Comparison of ENCODE assay signal across 11 mouse cellular contexts in genomic region chr16:39110089-39110488, GRCm38 (mm10).
DNase-seq lines count a peak whose midpoint lies in the region; ATAC-seq and TF ChIP-seq lines count a peak whose summit lies in the region.
"Had no signal": no experiment of that assay in that cellular context is flagged by ENCODE, and none has a peak within 500 bp of the region (broad histone marks: within the 10 kb centered on the region; RNA-seq: fewer than 3 reads in every experiment).

No protein-coding gene starts in this region.

- DNase-seq in embryonic facial prominence, embryonic 10.5 days (ENCODE audit: low spot score), result no peak
- no peak for DNase-seq in left cerebral cortex, adult 2 months (ENCODE audit: extremely low spot score in 1 of 2, low spot score in 2 of 2)
- DNase-seq in left cerebral cortex, postnatal 14 days (ENCODE audit: low spot score in 2 of 2), result no peak
- DNase-seq in hindbrain, embryonic 14.5 days (ENCODE audit: low spot score), result no peak
- DNase-seq in gastrocnemius, adult 8-10 months (ENCODE audit: low spot score in 2 of 2), result no peak
- DNase-seq in c-Kit-positive CD71-positive TER-119-positive erythroid progenitor cells, embryonic 14.5 days (ENCODE audit: low spot score), result no peak

- no peaks in the 10 kb centered on the region for H3K4me1 ChIP-seq in embryonic facial prominence, embryonic 12.5 days
- H3K4me1 ChIP-seq in embryonic facial prominence, embryonic 10.5 days, result peaks cover 8% of the 10 kb centered on the region; the same call in 1 of the 2 replicates
- H3K4me1 ChIP-seq in hindbrain, embryonic 14.5 days (replicated peaks; ENCODE audit: control insufficient read depth, insufficient read depth, low read length), result no peaks in the 10 kb centered on the region
- peaks cover 3% of the 10 kb centered on the region; the same call in 1 of the 2 replicates for H3K4me1 ChIP-seq in midbrain, embryonic 16.5 days (ENCODE audit: control insufficient read depth, insufficient read depth, low read length)
- H3K4me1 ChIP-seq: heart, embryonic 10.5 days had no signal

- H3K36me3 ChIP-seq in embryonic facial prominence, embryonic 12.5 days, result no peaks in the 10 kb centered on the region
- H3K36me3 ChIP-seq in embryonic facial prominence, embryonic 10.5 days (replicated peaks), result no peaks in the 10 kb centered on the region
- H3K36me3 ChIP-seq in hindbrain, embryonic 14.5 days (replicated peaks; ENCODE audit: control insufficient read depth, insufficient read depth), result no peaks in the 10 kb centered on the region
- no peaks in the 10 kb centered on the region for H3K36me3 ChIP-seq in midbrain, embryonic 16.5 days (ENCODE audit: control insufficient read depth, insufficient read depth, low read length)
- H3K36me3 ChIP-seq: heart, embryonic 10.5 days had no signal

- H3K27me3 ChIP-seq in embryonic facial prominence, embryonic 12.5 days, result no peaks in the 10 kb centered on the region
- no peaks in the 10 kb centered on the region for H3K27me3 ChIP-seq in embryonic facial prominence, embryonic 10.5 days (replicated peaks; ENCODE audit: low read depth, poor library complexity, severe bottlenecking)
- H3K27me3 ChIP-seq in hindbrain, embryonic 14.5 days (ENCODE audit: control insufficient read depth, insufficient read depth, low read length), result no peaks in the 10 kb centered on the region
- no peaks in the 10 kb centered on the region for H3K27me3 ChIP-seq in midbrain, embryonic 16.5 days (ENCODE audit: control insufficient read depth, insufficient read depth, low read depth, low read length)
- H3K27me3 ChIP-seq: CH12.LX had no signal

- intact Hi-C loops in left cerebral cortex, adult 2 months (cut with DNase I), result loop anchor here (5.0 kb wide), 1 partner anchor 207 kb away; no protein-coding TSS in a partner anchor
- intact Hi-C loops in left cerebral cortex, postnatal 14 days (cut with DNase I), result loop anchor here (10.0 kb wide), 2 partner anchors 205 to 255 kb away; no protein-coding TSS in a partner anchor

- TF ChIP-seq CTCF in left cerebral cortex, adult 2 months (IDR thresholded peaks at IDR 0.05), result no peak

- no peak overlapping the region for H3K27ac ChIP-seq in embryonic facial prominence, embryonic 12.5 days
- no peak overlapping the region for H3K27ac ChIP-seq in embryonic facial prominence, embryonic 10.5 days (replicated peaks)
- no peak overlapping the region for H3K27ac ChIP-seq in left cerebral cortex, adult 2 months
- peak overlapping the region; percentile 71 for H3K27ac ChIP-seq in hindbrain, embryonic 14.5 days
- H3K27ac ChIP-seq in midbrain, embryonic 16.5 days (ENCODE audit: low read length), result peak overlapping the region; percentile 84; the same call in 1 of the 2 replicates
- H3K27ac ChIP-seq: heart, embryonic 10.5 days had no signal

- WGBS in embryonic facial prominence, embryonic 12.5 days, result 86% methylated on average over 5 of the region's 5 CpGs
- 85% methylated on average over 5 of the region's 5 CpGs for WGBS in embryonic facial prominence, embryonic 10.5 days
- WGBS in hindbrain, embryonic 14.5 days, result 87% methylated on average over 5 of the region's 5 CpGs
- WGBS in midbrain, embryonic 16.5 days, result 78% methylated on average over 5 of the region's 5 CpGs

- peak overlapping the region; percentile 55; the same call in 1 of the 2 replicates for H3K4me2 ChIP-seq in embryonic facial prominence, embryonic 12.5 days (replicated peaks)
- H3K4me2 ChIP-seq in hindbrain, embryonic 14.5 days (replicated peaks), result peak overlapping the region; percentile 65
- H3K4me2 ChIP-seq in midbrain, embryonic 16.5 days (ENCODE audit: low read length), result peak overlapping the region; percentile 76

- no peak overlapping the region for H3K9ac ChIP-seq in embryonic facial prominence, embryonic 12.5 days
- H3K9ac ChIP-seq in hindbrain, embryonic 14.5 days, result peak overlapping the region; percentile 57; the same call in 1 of the 2 replicates
- no peak overlapping the region for H3K9ac ChIP-seq in midbrain, embryonic 16.5 days (ENCODE audit: low read depth, low read length)

- 0 out of 2 replicates have a peak, but pooled peaks have one; percentile 35 for ATAC-seq in embryonic facial prominence, embryonic 12.5 days (ENCODE audit: insufficient number of reproducible peaks, insufficient read depth, low FRiP score, low TSS enrichment)
- ATAC-seq in hindbrain, embryonic 14.5 days (ENCODE audit: low FRiP score), result no peak
- peak; percentile 42; the same call in 1 of the 2 replicates for ATAC-seq in midbrain, embryonic 16.5 days
- ATAC-seq: intestine, postnatal 0 days had no signal

- H3K4me3 ChIP-seq in embryonic facial prominence, embryonic 12.5 days, result no peak overlapping the region
- H3K4me3 ChIP-seq in embryonic facial prominence, embryonic 10.5 days, result no peak overlapping the region
- peak overlapping the region; percentile 57 for H3K4me3 ChIP-seq in left cerebral cortex, adult 2 months
- H3K4me3 ChIP-seq in hindbrain, embryonic 14.5 days (replicated peaks; ENCODE audit: low read length), result no peak overlapping the region
- peak overlapping the region; percentile 41; the same call in 1 of the 2 replicates for H3K4me3 ChIP-seq in midbrain, embryonic 16.5 days (ENCODE audit: low read depth, low read length)

- H3K9me3 ChIP-seq in embryonic facial prominence, embryonic 12.5 days, result no peaks in the 10 kb centered on the region
- H3K9me3 ChIP-seq in embryonic facial prominence, embryonic 10.5 days, result no peaks in the 10 kb centered on the region
- no peaks in the 10 kb centered on the region for H3K9me3 ChIP-seq in hindbrain, embryonic 14.5 days (ENCODE audit: control insufficient read depth, low read length)
- H3K9me3 ChIP-seq in midbrain, embryonic 16.5 days (replicated peaks; ENCODE audit: control insufficient read depth, low read length, poor library complexity, severe bottlenecking), result no peaks in the 10 kb centered on the region
- H3K9me3 ChIP-seq: heart, embryonic 10.5 days had no signal

Comparison
In these comparisons a context has a peak if more than half of its experiments do, and no peak if none do; other contexts are left out.
1. H3K27ac ChIP-seq: peak in hindbrain, embryonic 14.5 days (single experiment) and midbrain, embryonic 16.5 days (single experiment); none in embryonic facial prominence, embryonic 12.5 days (single experiment), embryonic facial prominence, embryonic 10.5 days (single experiment) and left cerebral cortex, adult 2 months (single experiment).
2. H3K4me3 ChIP-seq: peak in left cerebral cortex, adult 2 months (single experiment) and midbrain, embryonic 16.5 days (single experiment); none in embryonic facial prominence, embryonic 12.5 days (single experiment), embryonic facial prominence, embryonic 10.5 days (single experiment) and hindbrain, embryonic 14.5 days (single experiment).
3. Peak in every context shown above with its lines, with median percentiles within 50 percentile points of each other: H3K4me2 ChIP-seq.